In the genomic region with DNA sequence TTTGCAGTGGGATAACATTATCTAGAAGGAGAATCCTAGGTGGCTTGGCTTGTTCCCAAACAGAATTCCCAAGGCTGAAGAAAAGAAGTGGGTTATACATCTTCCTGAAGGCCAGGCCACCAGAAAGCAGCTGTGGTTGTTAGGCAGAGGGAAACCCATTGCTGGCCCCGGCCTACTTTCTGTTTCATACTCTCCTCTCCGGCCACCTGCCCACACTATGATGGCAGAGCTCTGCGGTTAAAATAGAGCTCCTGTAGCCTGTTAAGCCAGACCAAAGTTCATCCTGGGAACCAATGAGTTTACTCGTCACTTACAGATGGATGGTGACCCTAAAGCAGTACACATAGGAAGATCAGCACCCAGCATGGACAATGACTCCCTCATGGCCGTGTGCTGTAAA, we compare ENCODE assay signal across 28 mouse cellular contexts. TPM values are rescaled to one million over a fixed set of nuclear protein-coding genes. Genes with fewer than 3 reads are reported as not detected.
DNase-seq lines count a peak whose midpoint lies in the region; TF ChIP-seq lines count a peak whose summit lies in the region.
"Had no signal": no experiment of that assay in that cellular context is flagged by ENCODE, and none has a peak within 500 bp of the region (broad histone marks: within the 10 kb centered on the region; RNA-seq: fewer than 3 reads in every experiment).

No protein-coding gene starts in this region.

- WGBS in small intestine, adult 2 months, result 21% methylated on average over 5 of the region's 5 CpGs

- H3K36me3 ChIP-seq in small intestine, adult 2 months (ENCODE audit: control insufficient read depth, insufficient read depth, low read length), result peaks cover 2% of the 10 kb centered on the region; the same call in 1 of the 2 replicates
- H3K36me3 ChIP-seq: embryonic facial prominence, embryonic 12.5 days; midbrain, embryonic 13.5 days; neural tube, embryonic 13.5 days had no signal

- TF ChIP-seq POLR2A in small intestine, adult 2 months (IDR thresholded peaks at IDR 0.05; ENCODE audit: low read depth, low read length), result no peak

- H3K4me1 ChIP-seq in small intestine, adult 2 months (ENCODE audit: control insufficient read depth, insufficient read depth, insufficient read length, low read length), result peaks cover 13% of the 10 kb centered on the region; the same call in 1 of the 2 replicates
- H3K4me1 ChIP-seq: embryonic facial prominence, embryonic 12.5 days; heart, embryonic 10.5 days; heart, embryonic 15.5 days; limb, embryonic 12.5 days; liver, embryonic 12.5 days; midbrain, embryonic 13.5 days; neural tube, embryonic 13.5 days had no signal

- no peaks in the 10 kb centered on the region for H3K27me3 ChIP-seq in small intestine, adult 2 months (ENCODE audit: control insufficient read depth, insufficient read depth, low read length)
- H3K27me3 ChIP-seq: embryonic facial prominence, embryonic 12.5 days; heart, embryonic 15.5 days; limb, embryonic 12.5 days; midbrain, embryonic 13.5 days; neural tube, embryonic 13.5 days had no signal

- peak overlapping the region; percentile 25 for H3K27ac ChIP-seq in small intestine, adult 2 months (ENCODE audit: insufficient read depth, low read depth, low read length)
- H3K27ac ChIP-seq: embryonic facial prominence, embryonic 12.5 days; heart, embryonic 10.5 days; heart, embryonic 15.5 days; hindbrain, postnatal 0 days; left cerebral cortex, adult 2 months; limb, embryonic 12.5 days; liver, embryonic 12.5 days; macrophage; midbrain, embryonic 13.5 days; neural tube, embryonic 13.5 days had no signal

- peak; percentile 33 for DNase-seq in kidney, adult 9 months
- DNase-seq in kidney, postnatal 14 days, result no peak
- peak; percentile 20 to 31 for DNase-seq in kidney, postnatal 36 days
- DNase-seq in kidney, adult 18-20 months, result no peak
- peak; percentile 0 for DNase-seq in ES-CJ7 (ENCODE audit: low read depth, low spot score)
- DNase-seq in ovary, postnatal 10 days (ENCODE audit: low spot score), result no peak
- no peak for DNase-seq in layer of hippocampus, postnatal 10 days (ENCODE audit: low spot score in 2 of 2)
- DNase-seq: adrenal gland, postnatal 25 days; cerebellum, adult 11-12 months; cerebellum, adult 9-11 months; embryo, embryonic 11 days; gastrocnemius, postnatal 14 days; layer of hippocampus, adult 9-11 months; lung, adult 2 months; lung, postnatal 10 days; retina, postnatal 1 day; right cerebral cortex, postnatal 14 days had no signal

- TF ChIP-seq CTCF in small intestine, adult 2 months (IDR thresholded peaks at IDR 0.05; ENCODE audit: extremely low read depth, insufficient read length, insufficient replicate concordance, low read depth, low read length), result no peak

- H3K4me3 ChIP-seq in small intestine, adult 2 months (ENCODE audit: low read depth, low read length), result no peak overlapping the region
- H3K4me3 ChIP-seq: embryonic facial prominence, embryonic 12.5 days; heart, embryonic 10.5 days; heart, embryonic 15.5 days; left cerebral cortex, adult 2 months; limb, embryonic 12.5 days; liver, embryonic 12.5 days; midbrain, embryonic 13.5 days; neural tube, embryonic 13.5 days had no signal

RNA-seq across cellular contexts. Expression of gene Hscb, which starts 12.0 kb away (rescaled TPM):
- polyA plus RNA-seq in small intestine, adult 2 months (2012; rRNA removed), result 6.2 and 10.5 TPM in 2 replicates
- 1 to 10 TPM; 8.9 to 9.6 TPM for total RNA-seq in layer of hippocampus, postnatal 10 days (2021)

RNA-seq across cellular contexts. Expression of gene Chek2, which starts 12.2 kb away (rescaled TPM):
- polyA plus RNA-seq in small intestine, adult 2 months (2012; rRNA removed), result 1.7 and 4.3 TPM in 2 replicates
- 1 to 10 TPM; 2.6 to 3.5 TPM for total RNA-seq in layer of hippocampus, postnatal 10 days (2021)

RNA-seq across cellular contexts. Expression of gene Ulk1, which starts 17.7 kb away (rescaled TPM):
- 20.0 and 34.6 TPM in 2 replicates for polyA plus RNA-seq in small intestine, adult 2 months (2012; rRNA removed)
- total RNA-seq in layer of hippocampus, postnatal 10 days (2021), result 10 to 100 TPM; 66.7 to 73.7 TPM

RNA-seq across cellular contexts. Expression of gene Pus1, which starts 47.1 kb away (rescaled TPM):
- polyA plus RNA-seq in small intestine, adult 2 months (2012; rRNA removed), result 12.9 and 22.2 TPM in 2 replicates
- total RNA-seq in layer of hippocampus, postnatal 10 days (2021), result 10 to 100 TPM; 17.6 to 18.3 TPM

RNA-seq across cellular contexts. Expression of gene Ttc28, which starts 52.0 kb away (rescaled TPM):
- polyA plus RNA-seq in small intestine, adult 2 months (2012; rRNA removed), result 2.1 and 3.2 TPM in 2 replicates
- total RNA-seq in layer of hippocampus, postnatal 10 days (2021), result 10 to 100 TPM; 29.6 to 32.7 TPM

Comparison
In these comparisons a context has a peak if more than half of its experiments do, and no peak if none do; other contexts are left out.
1. DNase-seq: peak in kidney, adult 9 months (single experiment), kidney, postnatal 36 days (2 of 2) and ES-CJ7 (single experiment); none in kidney, postnatal 14 days (single experiment), kidney, adult 18-20 months (single experiment), ovary, postnatal 10 days (single experiment) and layer of hippocampus, postnatal 10 days (0 of 2).